Mouse (Mus musculus) fat pad, adult 2 months (tissue): ENCODE results near the gene Upk1a.

Source experiments
- DNase-seq: peaks from one replicate; pipeline ENCODE4 v3.0.0-alpha.2; 2011; ENCODE audit warnings: low read depth, low spot score; ENCODE audit errors: extremely low read depth

Gene Upk1a

GRCm38 (mm10) chr7:30604424-30604823 is 8.2 kb downstream of the Upk1a start:
- no peak for DNase-seq

DNA sequence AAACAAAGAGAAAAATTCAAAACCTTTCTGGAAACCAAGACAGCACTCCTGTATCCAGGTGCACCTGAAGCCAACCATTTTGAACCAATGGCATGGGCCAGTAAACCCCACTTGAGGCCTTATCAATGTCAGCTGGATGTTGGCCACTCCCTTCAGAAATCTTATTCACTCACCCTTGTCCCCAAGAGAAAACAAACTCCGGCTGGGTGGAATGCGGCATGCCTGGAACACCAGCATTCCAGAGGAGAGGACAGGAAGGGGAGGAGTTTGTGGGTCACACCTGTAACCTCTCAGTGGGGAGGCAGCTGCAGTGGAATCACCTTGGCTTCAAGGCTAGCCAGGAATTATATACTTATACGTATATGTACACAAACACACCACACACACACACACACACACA is 10.1 kb downstream of the Upk1a start:
- DNase-seq, result no peak

DNA sequence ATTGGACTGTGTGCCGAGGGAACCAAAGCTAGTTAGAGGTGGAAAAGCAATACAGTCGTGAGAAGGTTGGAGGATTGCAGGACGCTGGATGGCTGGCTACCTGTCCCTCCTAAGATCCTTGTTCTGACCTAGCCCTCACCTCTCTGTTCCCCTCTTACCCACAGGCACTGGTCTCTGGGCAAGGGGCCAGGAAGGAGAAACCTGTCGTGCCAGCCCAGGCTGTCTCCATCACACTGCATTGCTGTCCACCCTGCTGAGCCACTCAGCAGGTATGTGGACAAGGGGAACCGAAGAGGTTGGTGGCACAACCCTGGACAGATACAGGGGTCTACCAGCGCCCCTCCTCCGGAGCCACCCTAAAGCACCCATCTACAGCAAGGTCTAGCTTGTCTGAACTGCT is 12.0 kb downstream of the Upk1a start:
- DNase-seq, result peak; percentile 46

DNA sequence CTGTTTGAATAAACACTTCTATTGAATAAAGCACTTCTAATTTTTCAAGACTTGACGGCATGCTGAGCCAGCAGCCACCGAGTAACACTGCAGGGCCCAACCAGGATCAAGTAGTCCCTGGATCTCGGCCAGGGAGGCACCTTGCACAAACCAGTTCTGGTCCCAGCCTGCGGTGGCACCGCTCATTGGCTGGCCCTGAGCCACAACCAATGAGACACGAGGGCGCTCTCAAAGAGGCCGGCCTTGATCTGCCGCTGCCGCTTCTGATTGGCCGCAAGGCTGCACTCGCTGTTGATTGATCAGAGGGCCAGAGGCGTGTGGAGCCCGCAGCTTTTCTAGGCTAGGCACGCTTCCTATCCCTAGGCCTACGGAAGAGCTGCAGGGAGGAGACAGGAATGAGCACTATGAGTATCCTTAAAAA is 12.7 kb downstream of the Upk1a start:
- DNase-seq, result peak; percentile 74

DNA sequence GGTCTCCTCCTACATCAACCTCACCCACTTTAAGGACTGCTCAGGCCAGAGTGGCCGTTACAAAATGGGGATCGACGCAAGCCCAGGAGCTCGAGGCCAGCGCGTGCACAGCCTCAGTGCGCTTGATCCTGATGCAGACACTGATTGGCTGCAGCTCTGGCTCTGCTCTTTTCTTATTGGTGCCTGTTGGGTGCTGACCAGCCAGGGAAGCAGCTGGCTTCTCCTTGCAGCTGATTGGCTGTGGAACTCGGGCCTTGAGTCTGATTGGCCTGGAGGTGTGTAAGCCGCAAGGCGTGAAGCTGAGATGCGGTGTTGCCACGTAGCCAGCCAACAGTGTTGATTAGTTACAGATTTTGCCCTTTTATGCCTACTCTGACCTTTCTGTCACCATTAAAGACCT is 13.9 kb downstream of the Upk1a start, which contains the start of gene Zbtb32:
Gene Zbtb32 (minus strand): TSS at position 124 of the 400 bp plus-strand sequence.
- DNase-seq, result no peak

DNA sequence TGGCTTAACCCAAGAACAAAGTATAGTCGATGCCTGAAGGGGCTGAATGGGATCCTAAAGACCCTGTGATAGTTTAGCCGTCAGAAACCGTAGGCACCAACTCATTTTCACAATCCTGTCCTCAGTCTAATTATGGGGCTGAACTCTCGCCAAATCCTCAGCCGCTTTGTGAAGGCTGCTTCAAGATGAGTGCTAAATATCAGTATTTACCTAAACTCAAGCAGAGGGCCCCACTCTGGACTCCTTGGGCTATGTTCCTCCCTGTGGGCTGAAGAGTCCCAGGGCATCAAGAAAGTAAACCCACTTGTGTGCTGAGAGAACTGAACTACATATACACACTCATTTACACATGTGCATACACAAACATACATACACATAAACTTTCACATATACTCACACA is 15.8 kb downstream of the Upk1a start:
- no peak for DNase-seq

GRCm38 (mm10) chr7:30596093-30596492 is 16.6 kb downstream of the Upk1a start:
- no peak for DNase-seq

DNA sequence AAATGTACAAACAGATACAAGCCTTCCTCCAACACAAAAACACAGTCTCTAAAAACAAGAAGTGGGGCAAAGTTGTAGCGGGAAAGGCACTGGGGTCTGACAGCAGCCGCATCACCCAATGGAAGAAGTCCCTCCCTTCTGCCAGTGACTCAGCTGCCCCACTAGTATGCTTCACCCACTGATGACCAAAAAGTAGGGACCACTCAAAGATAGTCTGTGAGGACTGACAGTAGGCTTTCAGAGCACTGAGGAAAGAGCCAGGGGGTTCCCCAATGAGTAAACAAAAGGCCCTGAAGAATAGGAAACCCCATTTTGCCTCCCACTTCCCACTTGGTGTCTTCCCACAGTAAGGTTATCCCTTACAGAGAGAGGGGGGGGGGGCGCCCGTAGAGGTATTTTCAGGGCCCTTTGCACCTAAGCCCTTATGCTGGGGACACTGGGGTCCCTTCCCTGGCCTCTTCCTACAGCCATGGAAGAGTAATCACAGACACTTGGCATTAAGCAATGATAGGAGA is 18.1 kb downstream of the Upk1a start:
- no peak for DNase-seq

DNA sequence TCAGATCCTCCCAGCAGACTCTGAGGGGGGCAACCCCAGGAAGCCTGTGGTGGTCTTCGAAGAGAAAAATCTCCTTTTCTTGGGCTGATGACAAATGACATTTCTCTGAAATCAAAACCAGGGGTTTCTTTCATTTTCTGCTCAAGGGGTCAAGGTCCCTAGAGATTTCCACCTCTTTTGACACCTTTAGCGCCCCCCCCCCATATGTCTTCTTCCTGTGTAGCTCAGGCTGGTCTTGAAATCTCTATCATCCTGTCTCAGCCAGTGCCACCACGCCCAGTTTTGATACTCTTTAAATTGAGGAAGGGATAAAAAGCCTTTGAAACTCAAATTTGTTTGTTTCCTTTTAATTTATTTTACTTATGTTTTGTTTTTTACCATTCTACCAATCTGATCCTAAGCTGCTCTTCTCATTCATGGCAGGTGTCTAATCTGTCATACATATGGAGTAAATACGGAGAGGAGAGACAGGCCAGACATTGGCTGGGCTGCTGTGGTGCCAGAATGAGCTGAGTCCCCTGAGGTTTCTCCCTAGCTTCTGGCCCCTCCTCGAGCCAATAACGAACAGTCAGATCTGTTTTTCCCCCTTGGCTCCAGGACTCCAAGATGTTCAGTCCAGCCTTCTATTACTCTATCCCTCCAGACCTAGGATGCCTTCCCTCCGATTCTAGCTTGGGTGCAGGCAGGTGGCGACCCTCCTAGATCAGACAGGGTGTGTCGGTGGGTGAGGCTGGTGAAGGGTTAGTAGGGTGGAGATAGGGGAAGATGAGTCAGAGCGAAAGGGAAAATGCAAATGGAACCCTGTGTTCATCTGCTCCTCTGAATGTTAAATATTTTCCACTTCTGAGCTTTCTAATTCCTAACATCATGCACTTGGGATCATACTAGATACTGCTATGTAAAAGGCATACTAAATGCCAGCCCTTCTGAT is 18.8 kb downstream of the Upk1a start:
- DNase-seq, result no peak

DNA sequence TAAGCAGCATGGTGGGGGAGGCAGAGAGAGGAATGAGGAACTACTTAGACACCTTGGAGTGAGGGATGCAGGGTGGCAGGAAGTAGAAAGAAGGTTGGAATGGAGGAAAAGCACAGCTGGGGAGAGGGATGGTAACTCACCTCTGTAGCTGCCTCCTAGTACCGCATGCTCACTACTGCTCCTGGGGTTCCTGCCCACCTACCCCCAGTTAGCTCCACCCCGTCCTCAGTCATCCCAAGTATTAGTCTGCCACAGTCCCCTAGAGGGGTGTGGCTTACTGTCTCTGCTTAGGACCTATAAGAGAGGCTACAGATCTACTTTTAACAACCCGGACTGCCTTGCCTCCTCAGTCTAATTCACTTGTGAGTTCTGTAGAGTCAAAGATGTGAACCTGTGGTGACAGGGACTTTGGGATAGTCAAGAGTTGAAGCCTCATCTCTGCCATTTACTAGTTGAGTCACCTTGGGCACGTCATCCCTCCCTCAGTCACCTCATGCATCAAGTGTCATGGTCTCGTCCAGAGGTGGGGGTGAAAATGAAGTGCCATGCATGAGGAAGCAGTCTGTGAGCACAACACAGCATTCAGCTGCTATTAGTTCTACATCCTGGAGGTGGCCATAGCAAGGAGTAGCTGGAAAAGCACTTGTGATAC is 19.7 kb downstream of the Upk1a start:
- DNase-seq, result no peak

- no peak for DNase-seq
Measured at GRCm38 (mm10) chr7:30591605-30591951, 21.1 kb downstream of the Upk1a start.

GRCm38 (mm10) chr7:30590927-30591604 is 21.6 kb downstream of the Upk1a start:
- DNase-seq, result no peak

- DNase-seq, result peak; percentile 33
Measured at GRCm38 (mm10) chr7:30589435-30590301, 23.0 kb downstream of the Upk1a start.

DNA sequence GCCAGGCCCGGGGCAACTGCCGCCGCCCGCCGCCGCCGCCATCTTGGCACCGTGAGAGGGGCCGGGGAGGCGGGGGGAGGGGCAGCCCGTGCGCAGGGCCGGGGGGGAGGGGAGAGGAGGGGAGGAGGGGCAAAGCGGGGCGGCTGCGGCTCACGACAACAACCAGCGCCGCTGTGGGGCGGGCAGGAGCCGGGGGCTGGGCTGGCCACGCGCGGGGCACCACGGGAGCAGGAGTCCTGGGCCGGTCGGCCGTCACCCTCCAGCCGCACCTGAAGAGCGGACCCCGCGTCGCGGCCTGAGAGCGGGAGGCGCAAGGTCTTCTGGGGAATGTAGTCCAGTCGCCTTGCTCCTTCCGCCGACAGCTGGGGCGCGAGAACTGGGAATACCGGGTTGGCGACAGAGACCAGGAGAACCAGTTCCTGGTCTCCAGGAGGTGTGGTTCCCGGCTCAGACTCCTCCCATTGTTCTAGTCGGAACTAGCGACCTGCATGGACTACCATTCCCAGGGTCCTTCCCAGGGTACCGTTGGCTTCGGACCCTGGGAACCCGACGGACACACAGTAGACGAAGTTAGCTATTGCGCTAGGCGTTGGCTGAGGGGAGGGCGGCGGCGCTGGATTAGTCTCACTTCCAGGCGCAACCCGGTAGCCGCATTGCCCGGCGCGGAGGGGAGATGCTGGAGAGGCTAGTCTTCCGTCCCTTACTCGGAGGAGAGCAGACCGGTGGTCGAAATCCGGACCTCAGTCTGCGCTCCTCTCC is 23.8 kb downstream of the Upk1a start, which contains the start of gene Kmt2b:
Gene Kmt2b (minus strand): TSS at position 51 of the 759 bp plus-strand sequence.
- DNase-seq, result peak; percentile 91

GRCm38 (mm10) chr7:30587842-30588667 is 24.6 kb downstream of the Upk1a start:
- no peak for DNase-seq

- no peak for DNase-seq
Measured at GRCm38 (mm10) chr7:30586455-30587020, 26.1 kb downstream of the Upk1a start.

GRCm38 (mm10) chr7:30585170-30585569 is 27.5 kb downstream of the Upk1a start:
- DNase-seq, result no peak

DNA sequence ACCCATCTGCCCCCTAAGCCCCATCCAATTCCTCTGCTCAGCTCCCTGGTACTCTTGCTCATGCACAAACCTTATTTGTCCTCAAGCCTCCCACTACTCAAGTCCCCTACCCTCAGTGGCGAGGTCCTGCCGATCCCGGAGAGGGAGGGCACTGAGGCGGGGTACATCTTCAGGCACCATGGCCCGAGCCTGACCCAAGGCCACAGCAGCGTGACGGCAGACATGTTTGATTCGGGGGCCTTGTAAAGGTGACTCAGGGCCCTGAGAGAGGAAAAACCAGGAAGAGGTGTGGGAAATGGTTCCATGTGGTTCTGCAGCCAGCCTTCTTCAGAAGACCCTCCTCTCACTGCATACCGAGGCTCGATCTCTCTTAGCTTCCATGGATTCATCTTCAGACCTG is 28.3 kb downstream of the Upk1a start:
- DNase-seq, result no peak
